Mouse (Mus musculus): ENCODE data around the gene Pfdn4. TPM values are rescaled to one million over a fixed set of nuclear protein-coding genes. Genes with fewer than 3 reads are reported as not detected.
"Not testable (repeated sequence)": the region's sequence is repeated elsewhere in the genome, so short reads cannot be mapped to it uniquely, and the experiment has no call there.

Pfdn4 gene
- 56.4 and 74.0 TPM in 2 replicates for polyA plus RNA-seq (2015; fragmentation: Nextera tagmentation; extraction: Ambion mirVana)

GRCm38 (mm10) chr2:170496154-170496930, at the start of gene Pfdn4:
Gene Pfdn4 (plus strand): TSS chr2:170496428.
- Histone ChIP-seq H3K27ac (ENCODE audit: low read length) (no peak within 1 kb of the TSS), H3K36me3 (ENCODE audit: insufficient read depth, low read length) (no peaks in the 10 kb centered on the region), H3K27me3 (ENCODE audit: insufficient read depth, low read length) (peaks cover 79% of the 10 kb centered on the region), H3K4me3 (ENCODE audit: low read length) (peak within 1 kb of the TSS; percentile 36), H3K4me1 (ENCODE audit: insufficient read depth, low read length) (peaks cover 14% of the 10 kb centered on the region), H3K9me3 (ENCODE audit: low read length) (no peaks in the 10 kb centered on the region), H3K9ac (replicated peaks; ENCODE audit: low read length) (no peak within 1 kb of the TSS), H3K4me2 (replicated peaks; ENCODE audit: low read depth, low read length) (peak within 1 kb of the TSS; percentile 49)
- 1% methylated on average over 46 of the region's 46 CpGs for WGBS
- ATAC-seq (ENCODE audit: low FRiP score, low TSS enrichment) = no peak

DNA sequence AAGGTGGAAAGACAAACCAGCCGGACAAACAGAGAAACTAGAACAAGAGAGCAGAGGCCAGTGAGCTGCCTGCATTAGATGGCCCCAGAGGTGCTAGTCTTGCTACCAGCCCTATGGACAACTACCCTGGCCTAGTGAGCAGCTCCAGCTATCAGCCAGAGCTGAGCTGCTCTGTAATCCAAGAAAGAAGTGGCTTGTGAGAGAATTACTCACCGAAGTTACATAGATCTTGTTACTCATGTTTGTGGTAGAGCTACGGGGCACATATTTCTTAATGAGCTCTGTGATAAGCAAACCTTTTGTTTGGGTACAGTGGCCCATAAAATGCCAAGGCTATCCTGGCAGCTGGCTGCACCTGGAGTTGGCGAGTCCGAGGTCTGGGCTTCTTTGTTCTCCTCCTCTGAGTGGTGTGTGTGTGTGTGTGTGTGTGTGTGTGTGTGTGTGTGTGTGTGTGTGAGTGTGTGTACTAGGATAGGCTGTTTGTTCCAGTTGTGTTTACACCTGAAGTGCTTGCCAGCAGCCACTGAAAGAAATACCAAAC, 49.3 kb upstream of the Pfdn4 start:
- H3K9ac ChIP-seq (replicated peaks; ENCODE audit: low read length) = no peak overlapping the region
- ATAC-seq (ENCODE audit: low FRiP score, low TSS enrichment) = no peak
- no peaks in the 10 kb centered on the region for H3K9me3 ChIP-seq (ENCODE audit: low read length)
- no peak overlapping the region for H3K27ac ChIP-seq (ENCODE audit: low read length)
- H3K4me1 ChIP-seq (ENCODE audit: insufficient read depth, low read length) = peaks cover 5% of the 10 kb centered on the region; the same call in 1 of the 2 replicates
- H3K4me2 ChIP-seq (replicated peaks; ENCODE audit: low read depth, low read length) = no peak overlapping the region
- no peak overlapping the region for H3K4me3 ChIP-seq (ENCODE audit: low read length)
- H3K36me3 ChIP-seq (ENCODE audit: insufficient read depth, low read length) = no peaks in the 10 kb centered on the region
- WGBS = 50% methylated on average over 5 of the region's 5 CpGs
- H3K27me3 ChIP-seq (ENCODE audit: insufficient read depth, low read length) = no peaks in the 10 kb centered on the region

GRCm38 (mm10) chr2:170447651-170448050, 48.6 kb upstream of the Pfdn4 start:
- Histone ChIP-seq H3K27ac (ENCODE audit: low read length) (no peak overlapping the region), H3K27me3 (ENCODE audit: insufficient read depth, low read length) (no peaks in the 10 kb centered on the region), H3K36me3 (ENCODE audit: insufficient read depth, low read length) (no peaks in the 10 kb centered on the region), H3K9me3 (ENCODE audit: low read length) (no peaks in the 10 kb centered on the region), H3K9ac (replicated peaks; ENCODE audit: low read length) (no peak overlapping the region), H3K4me3 (ENCODE audit: low read length) (no peak overlapping the region), H3K4me2 (replicated peaks; ENCODE audit: low read depth, low read length) (no peak overlapping the region), H3K4me1 (ENCODE audit: insufficient read depth, low read length) (peaks cover 5% of the 10 kb centered on the region; the same call in 1 of the 2 replicates)
- WGBS = 73% methylated on average over 10 of the region's 10 CpGs
- ATAC-seq (ENCODE audit: low FRiP score, low TSS enrichment) = no peak

DNA sequence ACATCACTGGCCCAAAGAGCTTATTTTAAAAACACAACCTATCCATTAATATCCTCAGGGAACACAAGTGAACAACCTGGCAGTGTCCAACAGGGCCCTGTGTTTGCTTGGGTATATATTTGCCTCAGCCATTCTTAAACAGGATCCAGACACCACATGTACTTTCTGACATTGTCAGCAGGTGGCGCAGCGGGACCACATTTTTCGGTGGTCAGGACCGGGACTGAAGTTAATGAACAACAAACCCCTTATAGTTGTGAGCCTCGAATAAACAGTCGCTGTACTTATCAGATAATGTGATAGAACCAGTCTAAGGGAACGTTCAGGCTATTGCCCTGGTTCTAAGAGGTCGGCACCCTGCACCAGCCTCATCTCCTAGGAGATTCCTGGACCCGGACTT, 45.3 kb upstream of the Pfdn4 start:
- 0 out of 2 replicates have a peak overlapping the region, but pooled peaks have one; percentile 18 for H3K9ac ChIP-seq (replicated peaks; ENCODE audit: low read length)
- H3K27me3 ChIP-seq (ENCODE audit: insufficient read depth, low read length) = 0 out of 2 replicates have a peak, but pooled peaks cover 8% of the 10 kb centered on the region
- ATAC-seq (ENCODE audit: low FRiP score, low TSS enrichment) = peak; percentile 68
- H3K27ac ChIP-seq (ENCODE audit: low read length) = no peak overlapping the region
- H3K9me3 ChIP-seq (ENCODE audit: low read length) = no peaks in the 10 kb centered on the region
- peak overlapping the region; percentile 36 for H3K4me2 ChIP-seq (replicated peaks; ENCODE audit: low read depth, low read length)
- WGBS = 5% methylated on average over 9 of the region's 9 CpGs
- H3K36me3 ChIP-seq (ENCODE audit: insufficient read depth, low read length) = no peaks in the 10 kb centered on the region
- no peak overlapping the region for H3K4me3 ChIP-seq (ENCODE audit: low read length)
- peaks cover 5% of the 10 kb centered on the region; the same call in 1 of the 2 replicates for H3K4me1 ChIP-seq (ENCODE audit: insufficient read depth, low read length)

GRCm38 (mm10) chr2:170453809-170454208, 42.4 kb upstream of the Pfdn4 start:
- H3K4me1 ChIP-seq (ENCODE audit: insufficient read depth, low read length); H3K9me3 ChIP-seq (ENCODE audit: low read length); H3K4me3 ChIP-seq (ENCODE audit: low read length); H3K9ac ChIP-seq (replicated peaks; ENCODE audit: low read length); H3K27ac ChIP-seq (ENCODE audit: low read length); H3K4me2 ChIP-seq (replicated peaks; ENCODE audit: low read depth, low read length); H3K36me3 ChIP-seq (ENCODE audit: insufficient read depth, low read length); ATAC-seq (ENCODE audit: low FRiP score, low TSS enrichment): not testable (repeated sequence)
- WGBS = 42% methylated on average over 3 of the region's 4 CpGs
- H3K27me3 ChIP-seq (ENCODE audit: insufficient read depth, low read length) = peaks cover 11% of the 10 kb centered on the region; the same call in 1 of the 2 replicates

DNA sequence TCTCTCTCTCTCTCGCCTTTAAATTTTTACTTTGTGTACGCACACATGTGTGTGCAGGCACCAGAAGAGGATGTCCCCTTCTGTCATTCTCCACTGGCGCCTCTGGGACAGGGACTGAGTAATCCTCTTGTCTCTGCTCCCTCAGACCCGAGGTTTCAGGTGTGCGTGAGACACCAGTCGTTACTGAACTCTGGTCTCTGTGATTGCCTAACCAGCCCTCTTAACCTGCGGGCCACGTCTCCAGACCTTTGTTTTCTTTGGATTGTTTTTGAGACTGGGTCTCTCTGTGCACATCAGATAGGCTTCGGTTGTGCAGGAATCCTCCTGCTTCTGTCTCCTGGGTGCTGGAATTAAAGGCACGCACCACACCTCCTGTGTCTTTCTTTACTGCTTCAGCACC, 37.0 kb upstream of the Pfdn4 start:
- peaks cover 4% of the 10 kb centered on the region; the same call in 1 of the 2 replicates for H3K4me1 ChIP-seq (ENCODE audit: insufficient read depth, low read length)
- H3K4me2 ChIP-seq (replicated peaks; ENCODE audit: low read depth, low read length) = no peak overlapping the region
- H3K27me3 ChIP-seq (ENCODE audit: insufficient read depth, low read length) = peaks cover 26% of the 10 kb centered on the region
- ATAC-seq (ENCODE audit: low FRiP score, low TSS enrichment) = no peak
- H3K27ac ChIP-seq (ENCODE audit: low read length) = no peak overlapping the region
- H3K9me3 ChIP-seq (ENCODE audit: low read length) = no peaks in the 10 kb centered on the region
- H3K4me3 ChIP-seq (ENCODE audit: low read length) = no peak overlapping the region
- no peaks in the 10 kb centered on the region for H3K36me3 ChIP-seq (ENCODE audit: insufficient read depth, low read length)
- no peak overlapping the region for H3K9ac ChIP-seq (replicated peaks; ENCODE audit: low read length)
- 67% methylated on average over 10 of the region's 10 CpGs for WGBS

DNA sequence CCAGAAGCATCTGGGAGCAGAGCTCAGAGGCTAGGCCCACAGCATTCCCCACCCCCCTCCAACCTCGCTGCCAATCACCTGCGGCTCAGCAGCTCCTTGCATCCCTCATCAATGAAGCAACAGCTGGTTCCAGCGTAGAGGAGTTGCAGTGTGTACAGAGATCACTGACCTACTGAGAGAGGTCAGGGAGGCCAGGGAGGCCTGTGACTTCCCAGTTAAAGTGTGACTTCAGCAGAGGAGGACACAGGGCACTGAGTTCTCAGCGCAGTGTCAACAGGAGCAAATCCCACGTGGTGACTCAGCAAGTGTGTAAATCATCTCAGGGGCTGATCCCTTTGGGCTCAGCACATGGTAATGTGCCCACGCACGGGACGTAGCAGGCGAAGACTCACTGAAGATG, 36.4 kb upstream of the Pfdn4 start:
- Histone ChIP-seq H3K27me3 (ENCODE audit: insufficient read depth, low read length) (peaks cover 28% of the 10 kb centered on the region), H3K4me1 (ENCODE audit: insufficient read depth, low read length) (peaks cover 5% of the 10 kb centered on the region; the same call in 1 of the 2 replicates), H3K27ac (ENCODE audit: low read length) (no peak overlapping the region), H3K9me3 (ENCODE audit: low read length) (no peaks in the 10 kb centered on the region), H3K4me2 (replicated peaks; ENCODE audit: low read depth, low read length) (no peak overlapping the region), H3K4me3 (ENCODE audit: low read length) (no peak overlapping the region), H3K36me3 (ENCODE audit: insufficient read depth, low read length) (no peaks in the 10 kb centered on the region), H3K9ac (replicated peaks; ENCODE audit: low read length) (no peak overlapping the region)
- peak; percentile 86 for ATAC-seq (ENCODE audit: low FRiP score, low TSS enrichment)
- 15% methylated on average over 9 of the region's 9 CpGs for WGBS

DNA sequence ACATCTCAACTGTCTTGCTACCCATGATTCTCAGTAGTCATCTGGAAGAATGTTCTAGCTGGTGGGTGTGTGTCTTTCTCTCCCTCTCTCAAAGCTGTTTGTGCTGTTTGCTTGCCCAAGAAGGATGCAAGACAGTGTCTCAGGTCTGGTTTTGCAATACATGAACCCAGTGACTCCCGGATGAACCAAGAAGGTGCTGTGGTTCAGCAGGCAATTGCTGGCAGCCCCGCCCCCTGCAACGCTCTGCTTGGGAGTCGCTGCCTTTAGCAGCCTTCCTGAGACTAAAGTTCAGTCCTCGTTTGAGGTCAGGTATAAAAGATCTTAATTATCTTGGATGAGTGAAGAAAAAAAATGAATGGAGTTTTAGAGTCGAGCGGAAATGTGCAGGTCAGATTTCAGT, 34.6 kb upstream of the Pfdn4 start:
- Histone ChIP-seq H3K9me3 (ENCODE audit: low read length) (no peaks in the 10 kb centered on the region), H3K4me1 (ENCODE audit: insufficient read depth, low read length) (peaks cover 8% of the 10 kb centered on the region; the same call in 1 of the 2 replicates), H3K36me3 (ENCODE audit: insufficient read depth, low read length) (no peaks in the 10 kb centered on the region), H3K4me3 (ENCODE audit: low read length) (no peak overlapping the region), H3K4me2 (replicated peaks; ENCODE audit: low read depth, low read length) (no peak overlapping the region), H3K9ac (replicated peaks; ENCODE audit: low read length) (no peak overlapping the region), H3K27me3 (ENCODE audit: insufficient read depth, low read length) (peaks cover 23% of the 10 kb centered on the region), H3K27ac (ENCODE audit: low read length) (no peak overlapping the region)
- no peak for ATAC-seq (ENCODE audit: low FRiP score, low TSS enrichment)
- WGBS = 47% methylated on average over 7 of the region's 7 CpGs

GRCm38 (mm10) chr2:170464817-170465216, 31.4 kb upstream of the Pfdn4 start:
- H3K9me3 ChIP-seq (ENCODE audit: low read length) = no peaks in the 10 kb centered on the region
- no peak overlapping the region for H3K9ac ChIP-seq (replicated peaks; ENCODE audit: low read length)
- ATAC-seq (ENCODE audit: low FRiP score, low TSS enrichment) = 0 out of 2 replicates have a peak, but pooled peaks have one; percentile 55
- H3K4me1 ChIP-seq (ENCODE audit: insufficient read depth, low read length) = peaks cover 12% of the 10 kb centered on the region; the same call in 1 of the 2 replicates
- H3K27me3 ChIP-seq (ENCODE audit: insufficient read depth, low read length) = peaks cover 13% of the 10 kb centered on the region
- 62% methylated on average over 4 of the region's 4 CpGs for WGBS
- no peak overlapping the region for H3K4me3 ChIP-seq (ENCODE audit: low read length)
- H3K27ac ChIP-seq (ENCODE audit: low read length) = no peak overlapping the region
- H3K4me2 ChIP-seq (replicated peaks; ENCODE audit: low read depth, low read length) = no peak overlapping the region
- H3K36me3 ChIP-seq (ENCODE audit: insufficient read depth, low read length) = no peaks in the 10 kb centered on the region

- H3K4me2 ChIP-seq (replicated peaks; ENCODE audit: low read depth, low read length) = no peak overlapping the region
- no peak for ATAC-seq (ENCODE audit: low FRiP score, low TSS enrichment)
- no peak overlapping the region for H3K4me3 ChIP-seq (ENCODE audit: low read length)
- H3K9ac ChIP-seq (replicated peaks; ENCODE audit: low read length) = no peak overlapping the region
- H3K4me1 ChIP-seq (ENCODE audit: insufficient read depth, low read length) = peaks cover 17% of the 10 kb centered on the region; the same call in 1 of the 2 replicates
- H3K27ac ChIP-seq (ENCODE audit: low read length) = no peak overlapping the region
- H3K36me3 ChIP-seq (ENCODE audit: insufficient read depth, low read length) = no peaks in the 10 kb centered on the region
- H3K27me3 ChIP-seq (ENCODE audit: insufficient read depth, low read length) = peaks cover 3% of the 10 kb centered on the region; the same call in 1 of the 2 replicates
- H3K9me3 ChIP-seq (ENCODE audit: low read length) = no peaks in the 10 kb centered on the region
Observed at GRCm38 (mm10) chr2:170468009-170468408, 28.2 kb upstream of the Pfdn4 start.

Data from kidney, embryonic 16.5 days (tissue).